Mouse (Mus musculus) neural tube, embryonic 11.5 days (tissue): Measurements from ENCODE around the gene Igfals. TPM values are rescaled to one million over a fixed set of nuclear protein-coding genes. Genes with fewer than 3 reads are reported as not detected.

ENCODE experiments used
- ATAC-seq: fragments of 200-750 bp; cut with Nextera tagmentation; 2 replicates; pipeline ENCODE4 v1.8.0; 2017; ENCODE audit warnings: moderate number of reproducible peaks, mild to moderate bottlenecking, moderate TSS enrichment, moderate library complexity; ENCODE audit not compliant: insufficient read depth, low FRiP score, low TSS enrichment
- DNase-seq: peaks from one replicate; pipeline ENCODE4 v3.0.0-alpha.2; 2015; ENCODE audit warnings: low spot score
- H3K27ac ChIP-seq: fragments of 300-500 bp; sonication (generic); 2 replicates; pipeline ENCODE4 v1.5.1; 2014; ENCODE audit warnings: low read depth, mild to moderate bottlenecking, low read length
- H3K27me3 ChIP-seq: fragments of 300-500 bp; sonication (generic); 2 replicates; pipeline ENCODE4 v1.6.1; 2014; ENCODE audit warnings: mild to moderate bottlenecking, low read length, mixed read lengths; ENCODE audit not compliant: control insufficient read depth, insufficient read depth
- H3K36me3 ChIP-seq: fragments of 300-500 bp; sonication (generic); 2 replicates; pipeline ENCODE4 v1.6.1; 2014; ENCODE audit warnings: mild to moderate bottlenecking, low read length, moderate library complexity, mixed read lengths; ENCODE audit not compliant: control insufficient read depth, insufficient read depth
- H3K4me1 ChIP-seq: fragments of 300-500 bp; sonication (generic); 2 replicates; pipeline ENCODE4 v1.6.1; 2014; ENCODE audit warnings: low read length, mixed read lengths; ENCODE audit not compliant: control insufficient read depth, insufficient read depth
- H3K4me2 ChIP-seq: fragments of 300-500 bp; sonication (generic); 2 replicates; pipeline ENCODE4 v1.6.1; 2014; ENCODE audit warnings: low read depth, mild to moderate bottlenecking, moderate library complexity
- H3K4me3 ChIP-seq: fragments of 300-500 bp; sonication (generic); 2 replicates; pipeline ENCODE4 v1.5.1; 2014; ENCODE audit warnings: low read depth, low read length
- H3K9ac ChIP-seq: fragments of 300-500 bp; sonication (generic); 2 replicates; pipeline ENCODE4 v1.6.1; 2014; ENCODE audit warnings: mild to moderate bottlenecking, low read length
- H3K9me3 ChIP-seq: fragments of 300-500 bp; sonication (generic); 2 replicates; pipeline ENCODE4 v1.6.1; 2016; ENCODE audit warnings: low read length; ENCODE audit not compliant: control insufficient read depth
- WGBS: fragments of 180-500 bp; shearing (Covaris S2); extraction: QIAGEN DNeasy Blood & Tissue Kit; methylation state at CpG from one replicate; pipeline ENCODE4 v1.1.7; 2014; 5-methylcytosine and 5-hydroxymethylcytosine counted together
- polyA plus RNA-seq: library from polyadenylated mRNA; unstranded; fragments of >200 nt; fragmentation: Nextera tagmentation; extraction: Ambion mirVana; gene quantifications from 2 replicates; pipeline ENCODE4 v1.2.1, GENCODE M21; 2014

The Igfals gene
- polyA plus RNA-seq, 1 experiment from 2014 or later = 0.24 TPM

GRCm38 (mm10) chr17:24895571-24896240 is 29.9 kb downstream of the Igfals start:
- ATAC-seq = peak; percentile 5; the same call in 1 of the 2 replicates
- peak overlapping the region; percentile 99 for H3K4me2 ChIP-seq
- WGBS = 11% methylated on average over 23 of the region's 23 CpGs
- DNase-seq = no peak
- H3K9ac ChIP-seq = peak overlapping the region; percentile 87
- H3K4me1 ChIP-seq = peaks cover 24% of the 10 kb centered on the region
- peaks cover 27% of the 10 kb centered on the region for H3K36me3 ChIP-seq
- H3K9me3 ChIP-seq = no peaks in the 10 kb centered on the region
- peak overlapping the region; percentile 88 for H3K4me3 ChIP-seq
- H3K27ac ChIP-seq = no peak overlapping the region
- H3K27me3 ChIP-seq = no peaks in the 10 kb centered on the region

DNA sequence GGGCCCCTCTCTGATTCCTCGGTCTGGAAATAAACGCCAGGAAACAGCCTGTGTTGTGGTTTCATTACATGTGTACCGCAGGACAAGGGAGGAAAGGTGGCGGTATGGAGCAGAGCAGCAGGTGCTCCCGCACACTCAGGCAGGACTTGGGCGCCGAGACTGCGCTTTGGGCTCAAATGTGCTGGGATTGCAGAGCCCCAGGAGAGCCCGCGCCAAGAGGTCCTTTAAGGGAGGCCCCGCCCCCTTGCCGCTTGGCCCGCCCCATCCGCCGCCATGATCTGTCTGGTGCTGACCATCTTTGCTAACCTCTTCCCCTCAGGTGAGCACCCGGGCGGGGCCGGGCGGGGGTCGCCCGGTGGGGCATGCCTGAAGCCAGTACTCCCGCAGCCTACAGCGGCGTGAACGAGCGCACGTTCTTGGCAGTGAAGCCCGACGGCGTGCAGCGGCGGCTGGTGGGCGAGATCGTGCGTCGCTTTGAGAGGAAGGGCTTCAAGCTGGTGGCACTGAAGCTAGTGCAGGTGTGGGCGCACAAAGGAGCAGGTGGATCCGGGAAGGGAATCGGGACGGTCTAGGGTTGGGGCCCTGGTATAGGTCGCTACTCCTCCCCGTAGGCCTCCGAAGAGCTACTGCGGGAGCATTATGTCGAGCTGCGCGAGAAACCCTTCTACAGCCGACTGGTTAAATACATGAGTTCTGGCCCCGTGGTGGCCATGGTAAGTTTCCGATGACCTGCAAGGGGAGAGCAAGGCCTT is 30.6 kb downstream of the Igfals start, which contains the start of gene Nme3:
TSS of gene Nme3 (plus strand) at position 260 of the 752 bp plus-strand sequence.
- peak within 1 kb of the TSS; percentile 88 for H3K4me3 ChIP-seq
- peak within 1 kb of the TSS; percentile 87 for H3K9ac ChIP-seq
- H3K36me3 ChIP-seq = peaks cover 30% of the 10 kb centered on the region
- peak within 1 kb of the TSS; percentile 99 for H3K4me2 ChIP-seq
- 2% methylated on average over 50 of the region's 50 CpGs for WGBS
- DNase-seq (peak; percentile 80), ATAC-seq (peak; percentile 65)
- H3K4me1 ChIP-seq = peaks cover 24% of the 10 kb centered on the region
- peak within 1 kb of the TSS; percentile 63 for H3K27ac ChIP-seq
- no peaks in the 10 kb centered on the region for H3K27me3 ChIP-seq
- H3K9me3 ChIP-seq = no peaks in the 10 kb centered on the region

DNA sequence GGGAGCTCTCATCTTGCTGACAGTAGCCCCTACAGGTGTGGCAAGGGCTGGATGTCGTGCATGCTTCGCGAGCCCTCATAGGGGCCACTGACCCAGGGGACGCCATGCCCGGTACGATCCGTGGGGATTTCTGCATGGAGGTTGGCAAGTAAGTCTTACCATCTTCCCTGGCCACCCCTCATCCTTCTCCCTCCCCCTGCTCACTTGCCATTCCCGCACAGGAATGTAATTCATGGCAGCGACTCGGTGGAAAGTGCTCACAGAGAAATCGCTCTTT is 31.1 kb downstream of the Igfals start:
- Histone ChIP-seq H3K27me3 (no peaks in the 10 kb centered on the region), H3K9ac (peak overlapping the region; percentile 87)

DNA sequence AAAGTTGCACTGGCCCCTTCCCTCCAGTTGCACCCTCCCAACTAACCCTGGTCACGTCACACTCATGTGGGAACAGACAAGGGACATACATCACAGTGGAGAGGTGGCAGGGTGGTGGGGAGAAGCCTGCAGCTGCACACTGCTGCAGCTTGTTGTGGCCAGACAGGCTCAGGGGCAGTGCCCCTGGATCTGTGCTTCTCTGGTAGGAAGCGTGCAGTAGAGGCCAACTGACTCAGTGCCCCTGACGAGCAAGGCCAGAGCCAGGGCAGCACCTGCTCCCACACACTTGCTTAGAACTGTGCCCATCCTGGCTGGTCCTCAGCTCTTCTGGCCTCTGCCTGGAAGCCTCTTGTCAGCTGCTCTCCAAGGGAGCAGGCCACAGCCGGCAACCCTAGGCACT is 31.8 kb downstream of the Igfals start:
- H3K4me1 ChIP-seq = peaks cover 24% of the 10 kb centered on the region
- H3K4me2 ChIP-seq = peak overlapping the region; percentile 99
- ATAC-seq (no peak), DNase-seq (no peak)
- H3K9ac ChIP-seq = peak overlapping the region; percentile 7
- peaks cover 34% of the 10 kb centered on the region for H3K36me3 ChIP-seq
- 82% methylated on average over 4 of the region's 4 CpGs for WGBS
- no peaks in the 10 kb centered on the region for H3K27me3 ChIP-seq
- no peak overlapping the region; the same call in 1 of the 2 replicates for H3K4me3 ChIP-seq
- H3K9me3 ChIP-seq = no peaks in the 10 kb centered on the region
- H3K27ac ChIP-seq = no peak overlapping the region

More for the DNA sequence above, 31.1 kb downstream of the Igfals start:
- no peak for DNase-seq
- H3K4me2 ChIP-seq = peak overlapping the region; percentile 99
- peaks cover 24% of the 10 kb centered on the region for H3K4me1 ChIP-seq
- ATAC-seq = no peak
- WGBS = 35% methylated on average over 11 of the region's 11 CpGs
- no peak overlapping the region for H3K27ac ChIP-seq
- peak overlapping the region; percentile 88 for H3K4me3 ChIP-seq
- peaks cover 33% of the 10 kb centered on the region for H3K36me3 ChIP-seq
- H3K9me3 ChIP-seq = no peaks in the 10 kb centered on the region

- ATAC-seq (no peak), DNase-seq (no peak)
- H3K9ac ChIP-seq = no peak overlapping the region
- WGBS = 85% methylated on average over 4 of the region's 4 CpGs
- H3K4me3 ChIP-seq = no peak overlapping the region
- H3K9me3 ChIP-seq = no peaks in the 10 kb centered on the region
- H3K4me1 ChIP-seq = peaks cover 24% of the 10 kb centered on the region
- no peak overlapping the region for H3K27ac ChIP-seq
- H3K4me2 ChIP-seq = no peak overlapping the region
- H3K27me3 ChIP-seq = no peaks in the 10 kb centered on the region
- H3K36me3 ChIP-seq = peaks cover 36% of the 10 kb centered on the region
Observed at GRCm38 (mm10) chr17:24898041-24898854, 32.5 kb downstream of the Igfals start.

DNA sequence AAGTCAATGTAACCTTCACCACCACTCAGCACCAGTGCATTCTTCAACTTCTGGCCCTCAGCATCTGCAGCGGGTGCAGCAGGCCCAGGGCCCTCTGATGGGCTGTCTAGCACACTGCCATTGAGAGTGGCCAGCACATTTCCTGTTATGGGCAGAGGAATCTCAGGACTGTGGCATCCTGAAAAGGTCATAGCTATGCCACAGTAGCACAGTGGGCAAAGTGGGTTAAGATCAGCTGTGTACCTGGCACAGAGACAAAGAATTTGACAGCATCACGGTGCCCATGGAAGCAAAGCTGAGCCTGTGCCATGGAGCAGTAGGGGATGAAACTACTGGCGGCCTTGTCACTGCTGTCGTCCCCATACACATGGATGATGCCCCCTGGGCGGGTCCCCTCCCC is 33.4 kb downstream of the Igfals start:
- Histone ChIP-seq H3K9me3 (no peaks in the 10 kb centered on the region), H3K4me3 (no peak overlapping the region), H3K27me3 (no peaks in the 10 kb centered on the region), H3K36me3 (peaks cover 36% of the 10 kb centered on the region), H3K4me1 (peaks cover 21% of the 10 kb centered on the region), H3K4me2 (no peak overlapping the region), H3K9ac (no peak overlapping the region), H3K27ac (no peak overlapping the region)
- no peak for ATAC-seq
- 89% methylated on average over 5 of the region's 5 CpGs for WGBS
- no peak for DNase-seq

- no peak for ATAC-seq
- H3K27ac ChIP-seq = no peak overlapping the region
- peaks cover 36% of the 10 kb centered on the region for H3K36me3 ChIP-seq
- no peaks in the 10 kb centered on the region for H3K9me3 ChIP-seq
- WGBS = 97% methylated on average over 6 of the region's 6 CpGs
- H3K4me2 ChIP-seq = no peak overlapping the region
- no peak overlapping the region for H3K9ac ChIP-seq
- H3K4me3 ChIP-seq = no peak overlapping the region
- DNase-seq = no peak
- peaks cover 17% of the 10 kb centered on the region for H3K4me1 ChIP-seq
- no peaks in the 10 kb centered on the region for H3K27me3 ChIP-seq
Observed at GRCm38 (mm10) chr17:24900014-24900413, 34.2 kb downstream of the Igfals start.

GRCm38 (mm10) chr17:24902124-24902523 is 36.3 kb downstream of the Igfals start:
- Histone ChIP-seq H3K27me3 (no peaks in the 10 kb centered on the region), H3K4me1 (peaks cover 6% of the 10 kb centered on the region), H3K27ac (no peak overlapping the region), H3K36me3 (peaks cover 39% of the 10 kb centered on the region), H3K9ac (no peak overlapping the region), H3K4me2 (no peak overlapping the region), H3K9me3 (no peaks in the 10 kb centered on the region), H3K4me3 (no peak overlapping the region)
- DNase-seq (no peak), ATAC-seq (no peak)
- 92% methylated on average over 5 of the region's 5 CpGs for WGBS
